Mouse (Mus musculus) olfactory bulb, adult 2 months (tissue): ENCODE results near the gene Hsd17b3.

Experiments used
- CTCF ChIP-seq: fragments of 200-500 bp; IDR thresholded peaks from 2 replicates; pipeline ENCODE4 v1.5.1; 2012; ENCODE audit warnings: low read depth, mild to moderate bottlenecking, low read length, moderate library complexity; ENCODE audit not compliant: insufficient read depth
- POLR2A ChIP-seq: fragments of 200-500 bp; IDR thresholded peaks from 2 replicates; pipeline ENCODE4 v1.6.1; 2012; ENCODE audit warnings: mild to moderate bottlenecking, low read depth, low read length, moderate library complexity; ENCODE audit not compliant: insufficient read depth

DNA sequence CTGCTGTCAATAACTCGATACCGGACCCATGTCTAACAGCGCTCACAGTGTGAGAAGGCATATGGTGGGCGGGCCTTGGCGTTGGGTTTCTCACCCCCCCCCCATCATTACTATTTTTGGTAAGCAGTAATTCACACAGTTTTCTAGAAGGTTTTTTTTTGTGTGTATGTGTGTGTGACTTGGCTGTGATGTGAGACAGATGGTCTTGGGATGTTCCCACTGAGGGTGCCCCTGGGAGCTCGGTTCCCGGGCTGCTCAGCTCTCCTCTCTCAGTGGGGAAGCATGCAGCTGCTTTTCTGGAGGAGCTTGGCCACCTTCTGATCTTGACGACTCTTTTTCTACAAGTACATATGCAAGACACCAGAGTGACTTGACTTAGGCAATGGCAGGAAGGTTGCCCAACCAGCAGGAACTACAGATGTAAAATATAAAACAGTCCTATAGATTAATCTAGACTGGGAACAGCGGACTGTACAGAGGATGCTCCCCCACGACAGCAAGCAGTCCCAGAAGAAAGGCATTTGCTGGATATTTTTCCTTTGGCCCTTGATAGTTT is 70.4 kb downstream of the Hsd17b3 start:
- TF ChIP-seq POLR2A: no peak
- TF ChIP-seq CTCF: no peak
